Mouse (Mus musculus) urinary bladder, postnatal 25 days (tissue): ENCODE data around the gene Uso1.

ENCODE experiments used
- DNase-seq: peaks from one replicate; pipeline ENCODE4 v3.0.0; 2022; ENCODE audit warnings: low spot score

Gene Uso1

DNA sequence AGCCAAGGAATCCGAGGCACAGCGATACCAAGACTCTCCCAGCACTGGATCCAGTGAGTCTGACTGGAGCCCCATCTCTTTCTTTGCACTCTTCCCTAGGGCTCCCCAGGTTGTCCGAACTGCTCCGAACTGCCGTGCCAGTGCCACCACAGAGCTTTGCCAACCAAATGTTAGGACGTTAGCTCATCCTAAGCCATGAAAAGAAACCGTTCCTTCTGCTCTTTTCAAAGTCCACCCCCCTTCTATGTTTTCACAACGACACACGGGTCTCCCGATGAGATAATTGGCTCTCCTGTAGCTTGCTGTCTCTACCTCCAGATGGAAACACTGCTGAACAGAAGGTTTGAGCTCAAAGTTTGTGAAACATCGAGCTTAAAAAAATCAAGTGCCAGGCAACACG, 103.0 kb downstream of the Uso1 start:
- DNase-seq = no peak

DNA sequence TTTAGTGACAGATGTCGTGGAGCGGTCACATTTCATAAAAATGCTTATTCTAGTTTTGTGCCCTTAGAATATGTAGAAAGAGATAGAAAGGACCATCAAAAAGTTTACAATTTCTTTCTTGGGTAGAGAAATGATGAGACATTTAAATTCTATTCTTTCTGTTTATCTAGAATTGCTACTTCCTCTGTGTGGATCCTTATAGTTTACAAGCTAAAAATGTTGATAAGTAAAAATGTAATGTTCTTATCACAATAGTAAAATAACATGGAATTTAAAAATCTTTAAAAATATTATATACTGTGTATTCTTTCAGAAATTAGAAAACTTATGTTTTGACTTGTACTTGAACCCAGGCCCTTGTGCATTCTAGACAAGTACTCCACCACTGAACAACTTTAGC, 107.2 kb downstream of the Uso1 start:
- no peak for DNase-seq

DNA sequence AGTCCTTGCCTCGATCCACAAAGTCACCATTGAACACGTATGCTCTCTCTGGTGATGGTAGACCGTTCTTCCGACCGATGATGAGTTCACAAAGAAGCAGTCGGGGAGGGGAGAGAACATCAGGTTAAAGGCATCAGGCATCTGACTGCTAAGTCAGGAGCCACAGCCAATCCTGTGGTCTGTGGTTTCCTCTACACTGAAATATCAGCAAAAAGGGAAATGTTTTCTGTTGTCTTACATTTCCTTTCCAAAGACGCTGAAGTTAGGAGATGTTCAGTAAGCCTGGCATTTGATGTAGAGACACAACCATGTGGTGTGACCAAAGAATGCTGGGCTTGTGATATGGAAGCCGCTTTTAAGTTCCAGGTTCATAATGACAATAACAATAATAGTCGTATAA, 107.7 kb downstream of the Uso1 start:
- no peak for DNase-seq

DNA sequence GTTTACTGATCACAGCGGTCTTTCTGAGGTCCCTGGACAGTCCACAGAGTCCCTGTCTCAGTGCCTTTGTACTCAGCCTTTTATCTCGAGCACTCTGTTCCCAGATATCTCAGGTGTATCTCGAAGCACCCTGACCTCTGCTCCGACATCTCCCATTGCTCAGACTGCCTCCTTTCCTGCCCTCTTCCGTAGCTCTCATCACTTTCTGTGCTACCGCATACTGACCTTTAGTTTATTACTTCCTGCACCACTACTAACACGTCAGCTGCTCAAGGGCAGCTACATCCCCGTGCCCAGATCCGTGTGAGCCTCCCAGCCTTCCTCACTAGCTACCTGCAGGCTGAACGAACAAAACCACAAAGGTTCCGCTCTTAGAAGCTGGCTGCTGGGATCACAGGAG, 110.9 kb downstream of the Uso1 start:
- no peak for DNase-seq

DNA sequence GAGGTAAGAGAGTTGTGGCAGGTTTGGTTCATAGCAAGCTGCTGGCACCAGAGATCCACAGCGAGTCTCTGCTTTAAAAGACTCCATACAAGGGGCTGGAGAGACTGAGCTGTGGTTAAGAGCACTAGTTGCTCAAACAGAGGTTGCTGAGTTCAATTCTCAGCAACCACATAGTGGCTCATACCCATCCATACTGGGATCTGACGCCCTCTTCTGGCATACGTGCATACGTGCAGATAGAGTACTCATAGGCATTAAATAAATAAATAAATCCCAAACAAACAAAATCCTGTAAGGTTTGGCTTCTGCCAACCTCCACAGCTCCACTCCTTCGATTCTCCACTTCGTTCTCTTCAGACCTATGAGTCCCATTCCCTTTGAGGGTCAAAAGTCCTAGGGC, 114.3 kb downstream of the Uso1 start:
- no peak for DNase-seq
